Mouse (Mus musculus) mesoderm, embryonic 11.5 days (tissue): ENCODE results near the gene Ypel3.
"Not testable (repeated sequence)": the region's sequence is repeated elsewhere in the genome, so short reads cannot be mapped to it uniquely, and the experiment has no call there.

Source experiments
- DNase-seq: peaks from one replicate; pipeline ENCODE4 v3.0.0-alpha.2; 2012; ENCODE audit warnings: low read depth, low spot score

Gene Ypel3

GRCm38 (mm10) chr7:126776598-126777057 is at the start of gene Ypel3:
Gene Ypel3 (plus strand): TSS chr7:126776955.
- peak; percentile 94 for DNase-seq

GRCm38 (mm10) chr7:126730256-126730789 is 46.4 kb upstream of the Ypel3 start:
- DNase-seq = not testable (repeated sequence)

GRCm38 (mm10) chr7:126736122-126736521 is 40.6 kb upstream of the Ypel3 start:
- DNase-seq = no peak

GRCm38 (mm10) chr7:126739551-126739950 is 37.2 kb upstream of the Ypel3 start:
- no peak for DNase-seq

GRCm38 (mm10) chr7:126740132-126740735 is 36.5 kb upstream of the Ypel3 start:
- no peak for DNase-seq

GRCm38 (mm10) chr7:126740977-126741376 is 35.8 kb upstream of the Ypel3 start:
- DNase-seq = no peak

GRCm38 (mm10) chr7:126741452-126741851 is 35.3 kb upstream of the Ypel3 start:
- no peak for DNase-seq

- no peak for DNase-seq
These were observed 34.7 kb upstream of the Ypel3 start for GRCm38 (mm10) chr7:126741964-126742482.

- no peak for DNase-seq
These were observed 30.7 kb upstream of the Ypel3 start for GRCm38 (mm10) chr7:126746066-126746465.

- DNase-seq = no peak
These were observed 30.0 kb upstream of the Ypel3 start for GRCm38 (mm10) chr7:126746798-126747197.

GRCm38 (mm10) chr7:126748824-126749223 is 27.9 kb upstream of the Ypel3 start:
- no peak for DNase-seq

GRCm38 (mm10) chr7:126749582-126750343 is 27.0 kb upstream of the Ypel3 start:
- no peak for DNase-seq

GRCm38 (mm10) chr7:126754866-126755265 is 21.9 kb upstream of the Ypel3 start:
- peak; percentile 89 for DNase-seq

GRCm38 (mm10) chr7:126758539-126758938 is 18.2 kb upstream of the Ypel3 start:
- DNase-seq = no peak

GRCm38 (mm10) chr7:126759050-126759671 is 17.6 kb upstream of the Ypel3 start, which contains the start of gene Mapk3:
Gene Mapk3 (plus strand): TSS chr7:126759601.
- peak; percentile 93 for DNase-seq

- no peak for DNase-seq
These were observed 16.9 kb upstream of the Ypel3 start for GRCm38 (mm10) chr7:126759672-126760390.

- no peak for DNase-seq
These were observed 16.4 kb upstream of the Ypel3 start for GRCm38 (mm10) chr7:126760391-126760802.

GRCm38 (mm10) chr7:126760956-126761355 is 15.8 kb upstream of the Ypel3 start:
- no peak for DNase-seq

- DNase-seq = no peak
These were observed 15.2 kb upstream of the Ypel3 start for GRCm38 (mm10) chr7:126761529-126762067.

- DNase-seq = no peak
These were observed 14.2 kb upstream of the Ypel3 start for GRCm38 (mm10) chr7:126762471-126763008.

- DNase-seq = no peak
These were observed 11.2 kb upstream of the Ypel3 start for GRCm38 (mm10) chr7:126765540-126765939.
